Mouse (Mus musculus) midbrain, embryonic 11.5 days (tissue): ENCODE results near the gene Klhl5. TPM values are rescaled to one million over a fixed set of nuclear protein-coding genes. Genes with fewer than 3 reads are reported as not detected.

ENCODE experiments used
- ATAC-seq: fragments of 200-750 bp; cut with Nextera tagmentation; 2 replicates; pipeline ENCODE4 v1.8.0; 2017; ENCODE audit warnings: moderate TSS enrichment, moderate library complexity; ENCODE audit not compliant: low FRiP score
- DNase-seq: peaks from one replicate; pipeline ENCODE4 v3.0.0; 2015; ENCODE audit warnings: low spot score; ENCODE audit errors: missing footprints
- H3K27ac ChIP-seq: fragments of 300-500 bp; sonication (generic); 2 replicates; pipeline ENCODE4 v1.5.1; 2014; ENCODE audit warnings: low read depth, low read length
- H3K27me3 ChIP-seq: fragments of 300-500 bp; sonication (generic); 2 replicates; pipeline ENCODE4 v1.6.1; 2014; ENCODE audit warnings: mild to moderate bottlenecking, low read length, moderate library complexity, mixed read lengths; ENCODE audit not compliant: control insufficient read depth, insufficient read depth
- H3K36me3 ChIP-seq: fragments of 300-500 bp; sonication (generic); 2 replicates; pipeline ENCODE4 v1.6.1; 2014; ENCODE audit warnings: mild to moderate bottlenecking, low read length, moderate library complexity, mixed read lengths; ENCODE audit not compliant: control insufficient read depth, insufficient read depth
- H3K4me1 ChIP-seq: fragments of 300-500 bp; sonication (generic); 2 replicates; pipeline ENCODE4 v1.6.1; 2014; ENCODE audit warnings: low read length; ENCODE audit not compliant: control insufficient read depth, insufficient read depth
- H3K4me2 ChIP-seq: fragments of 300-500 bp; sonication (generic); 2 replicates; pipeline ENCODE4 v1.6.1; 2014; ENCODE audit warnings: mild to moderate bottlenecking, moderate library complexity
- H3K4me3 ChIP-seq: fragments of 300-500 bp; sonication (generic); 2 replicates; pipeline ENCODE4 v1.5.1; 2014; ENCODE audit warnings: low read depth, low read length
- H3K9ac ChIP-seq: fragments of 300-500 bp; sonication (generic); 2 replicates; pipeline ENCODE4 v1.6.1; 2014; ENCODE audit warnings: low read length
- H3K9me3 ChIP-seq: fragments of 300-500 bp; sonication (generic); 2 replicates; pipeline ENCODE4 v1.6.1; 2016; ENCODE audit warnings: low read length; ENCODE audit not compliant: control insufficient read depth
- WGBS: fragments of 180-500 bp; shearing (Covaris S2); extraction: QIAGEN DNeasy Blood & Tissue Kit; methylation state at CpG from one replicate; pipeline ENCODE4 v1.1.7; 2014; 5-methylcytosine and 5-hydroxymethylcytosine counted together
- polyA plus RNA-seq: library from polyadenylated mRNA; unstranded; fragments of >200 nt; fragmentation: Nextera tagmentation; extraction: Ambion mirVana; gene quantifications from 2 replicates; pipeline ENCODE4 v1.2.1, GENCODE M21; 2014

The Klhl5 gene
- polyA plus RNA-seq, 1 experiment from 2014 or later = 20.6 TPM

DNA sequence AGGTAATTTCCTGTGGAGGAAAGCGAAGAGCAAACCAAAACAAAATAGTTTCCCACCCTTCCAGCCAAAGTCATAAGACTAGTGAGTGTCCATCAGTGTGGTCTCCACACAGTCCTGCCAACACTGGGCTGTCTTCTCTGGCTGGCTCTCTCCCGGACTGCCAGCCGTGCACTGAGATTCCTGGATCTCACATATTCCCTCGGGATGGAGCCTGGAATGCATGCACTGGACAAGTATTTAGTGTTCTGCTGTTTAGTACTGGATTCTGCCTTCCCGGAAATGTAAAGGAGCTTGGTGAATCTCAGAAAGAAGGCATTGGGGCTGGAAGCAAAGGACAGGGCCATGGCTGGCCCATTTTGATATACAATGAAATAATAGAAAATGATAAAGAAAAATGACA lies 55.7 kb downstream of the Klhl5 start:
- H3K4me1 ChIP-seq = no peaks in the 10 kb centered on the region
- no peak overlapping the region for H3K4me3 ChIP-seq
- H3K27ac ChIP-seq = no peak overlapping the region
- no peak overlapping the region for H3K4me2 ChIP-seq
- no peak overlapping the region for H3K9ac ChIP-seq
- ATAC-seq = no peak
- H3K36me3 ChIP-seq = 0 out of 2 replicates have a peak, but pooled peaks cover 5% of the 10 kb centered on the region
- no peaks in the 10 kb centered on the region for H3K27me3 ChIP-seq
- H3K9me3 ChIP-seq = no peaks in the 10 kb centered on the region
- WGBS = 76% methylated on average over 5 of the region's 5 CpGs
- DNase-seq = no peak

GRCm38 (mm10) chr5:65163489-65164092 lies 56.3 kb downstream of the Klhl5 start:
- ATAC-seq (no peak), DNase-seq (no peak)
- H3K4me3 ChIP-seq = no peak overlapping the region
- H3K4me1 ChIP-seq = no peaks in the 10 kb centered on the region
- no peaks in the 10 kb centered on the region for H3K9me3 ChIP-seq
- H3K36me3 ChIP-seq = 0 out of 2 replicates have a peak, but pooled peaks cover 5% of the 10 kb centered on the region
- no peak overlapping the region for H3K4me2 ChIP-seq
- H3K27ac ChIP-seq = no peak overlapping the region
- no peak overlapping the region for H3K9ac ChIP-seq
- H3K27me3 ChIP-seq = no peaks in the 10 kb centered on the region
- 90% methylated on average over 17 of the region's 17 CpGs for WGBS

DNA sequence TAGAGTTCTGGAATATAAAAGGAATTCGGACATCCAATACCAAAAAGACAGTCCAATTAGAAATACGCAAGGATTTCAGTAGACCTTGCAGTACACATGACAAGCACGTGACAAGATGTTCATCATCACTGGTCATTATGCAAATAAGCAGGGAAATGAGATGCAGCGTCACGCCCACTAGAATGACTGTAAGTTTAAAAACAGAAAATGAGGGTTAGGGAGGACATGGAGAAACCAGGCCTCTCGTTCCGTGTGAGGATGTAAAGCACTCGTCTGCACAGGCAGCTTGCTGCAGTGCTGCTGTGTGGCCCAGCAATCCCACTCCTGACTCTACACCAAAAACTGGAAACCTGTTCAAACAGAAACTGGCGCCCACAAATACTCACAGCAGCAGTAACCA lies 62.9 kb downstream of the Klhl5 start:
- no peak for DNase-seq
- no peak overlapping the region for H3K4me3 ChIP-seq
- H3K27me3 ChIP-seq = no peaks in the 10 kb centered on the region
- no peaks in the 10 kb centered on the region for H3K4me1 ChIP-seq
- H3K9me3 ChIP-seq = no peaks in the 10 kb centered on the region
- no peak overlapping the region for H3K9ac ChIP-seq
- no peak overlapping the region for H3K4me2 ChIP-seq
- 89% methylated on average over 9 of the region's 9 CpGs for WGBS
- H3K27ac ChIP-seq = no peak overlapping the region
- H3K36me3 ChIP-seq = 0 out of 2 replicates have a peak, but pooled peaks cover 3% of the 10 kb centered on the region
- ATAC-seq = no peak

GRCm38 (mm10) chr5:65175035-65175917 lies 67.9 kb downstream of the Klhl5 start:
- DNase-seq (peak; percentile 61), ATAC-seq (no peak; the same call in 1 of the 2 replicates)
- no peaks in the 10 kb centered on the region for H3K9me3 ChIP-seq
- H3K4me2 ChIP-seq = peak overlapping the region; percentile 7; the same call in 1 of the 2 replicates
- H3K36me3 ChIP-seq = no peaks in the 10 kb centered on the region
- WGBS = 69% methylated on average over 26 of the region's 26 CpGs
- no peak overlapping the region for H3K4me3 ChIP-seq
- peaks cover 4% of the 10 kb centered on the region; the same call in 1 of the 2 replicates for H3K4me1 ChIP-seq
- H3K9ac ChIP-seq = peak overlapping the region; percentile 14
- 0 out of 2 replicates have a peak overlapping the region, but pooled peaks have one; percentile 11 for H3K27ac ChIP-seq
- H3K27me3 ChIP-seq = no peaks in the 10 kb centered on the region

GRCm38 (mm10) chr5:65175918-65176484 lies 68.7 kb downstream of the Klhl5 start:
- Histone ChIP-seq H3K9me3 (no peaks in the 10 kb centered on the region), H3K4me2 (peak overlapping the region; percentile 7; the same call in 1 of the 2 replicates), H3K27me3 (no peaks in the 10 kb centered on the region), H3K4me1 (peaks cover 4% of the 10 kb centered on the region; the same call in 1 of the 2 replicates), H3K4me3 (no peak overlapping the region), H3K27ac (0 out of 2 replicates have a peak overlapping the region, but pooled peaks have one; percentile 11), H3K9ac (peak overlapping the region; percentile 14), H3K36me3 (no peaks in the 10 kb centered on the region)
- peak; percentile 75 for ATAC-seq
- DNase-seq = peak; percentile 83
- 76% methylated on average over 13 of the region's 13 CpGs for whole genome bisulfite sequencing

- no peak overlapping the region for H3K27ac ChIP-seq
- no peaks in the 10 kb centered on the region for H3K27me3 ChIP-seq
- no peak for ATAC-seq
- peaks cover 4% of the 10 kb centered on the region; the same call in 1 of the 2 replicates for H3K4me1 ChIP-seq
- no peaks in the 10 kb centered on the region for H3K9me3 ChIP-seq
- H3K4me2 ChIP-seq = no peak overlapping the region
- no peaks in the 10 kb centered on the region for H3K36me3 ChIP-seq
- H3K4me3 ChIP-seq = no peak overlapping the region
- DNase-seq = peak; percentile 81
- H3K9ac ChIP-seq = no peak overlapping the region
- WGBS = 83% methylated on average over 11 of the region's 11 CpGs
Observed at GRCm38 (mm10) chr5:65177026-65177514, 69.7 kb downstream of the Klhl5 start.

DNA sequence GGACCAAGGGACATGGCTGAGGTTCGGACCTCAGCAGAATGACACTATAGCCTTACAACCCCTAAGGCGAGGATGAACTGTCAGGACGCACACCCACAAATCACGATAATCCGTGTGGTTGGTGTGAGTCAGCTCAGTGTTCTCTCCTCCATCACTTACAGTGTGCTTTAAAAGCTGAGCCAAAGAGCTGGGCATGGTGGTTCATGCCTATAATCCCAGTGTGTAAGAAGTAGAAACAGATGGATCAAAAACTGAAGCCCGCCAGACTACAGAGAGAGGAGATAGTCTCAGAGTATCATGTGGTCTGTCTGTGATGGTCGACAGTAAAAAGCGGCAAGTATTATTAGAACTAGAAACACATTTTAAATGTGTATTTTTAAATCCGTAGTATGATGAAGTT lies 71.1 kb downstream of the Klhl5 start:
- Histone ChIP-seq H3K9me3 (no peaks in the 10 kb centered on the region), H3K4me1 (peaks cover 4% of the 10 kb centered on the region; the same call in 1 of the 2 replicates), H3K27me3 (no peaks in the 10 kb centered on the region), H3K36me3 (no peaks in the 10 kb centered on the region), H3K4me3 (no peak overlapping the region), H3K9ac (no peak overlapping the region), H3K4me2 (no peak overlapping the region), H3K27ac (no peak overlapping the region)
- ATAC-seq = no peak
- DNase-seq = no peak
- 94% methylated on average over 9 of the region's 9 CpGs for WGBS

DNA sequence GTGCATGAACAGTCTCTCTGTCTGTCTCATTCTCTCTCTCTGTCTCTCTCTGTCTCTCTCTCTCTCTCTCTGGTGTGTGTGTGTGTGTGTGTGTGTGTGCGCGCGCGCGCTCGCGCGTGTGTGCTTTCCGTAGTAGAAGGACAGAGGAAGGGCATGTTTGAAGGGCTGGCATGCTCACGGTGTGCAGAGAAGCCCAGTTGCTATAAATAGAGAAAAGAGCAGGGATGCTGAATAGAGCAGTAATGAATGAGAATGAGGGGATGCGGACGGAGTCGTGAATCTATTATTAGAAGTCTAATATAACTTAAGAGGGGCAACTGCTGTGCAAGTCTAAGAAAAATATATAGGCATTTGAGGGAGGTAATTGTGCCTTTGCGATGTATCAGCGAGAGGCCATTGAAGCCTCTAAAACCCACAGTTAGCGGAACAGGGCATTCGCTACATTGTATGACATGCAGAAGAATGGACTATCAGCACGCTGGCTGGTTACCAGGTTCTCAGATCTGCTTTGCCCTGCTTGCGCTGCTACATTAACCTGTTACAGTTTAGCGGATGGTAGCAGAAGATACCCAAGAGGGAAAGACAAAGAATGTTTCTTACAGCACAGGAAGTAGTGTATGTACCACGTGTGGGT lies 73.9 kb downstream of the Klhl5 start:
- H3K27ac ChIP-seq = no peak overlapping the region
- H3K4me2 ChIP-seq = no peak overlapping the region
- no peaks in the 10 kb centered on the region for H3K36me3 ChIP-seq
- DNase-seq (no peak), ATAC-seq (no peak)
- WGBS = 91% methylated on average over 21 of the region's 21 CpGs
- H3K9me3 ChIP-seq = no peaks in the 10 kb centered on the region
- no peaks in the 10 kb centered on the region for H3K27me3 ChIP-seq
- no peaks in the 10 kb centered on the region for H3K4me1 ChIP-seq
- no peak overlapping the region for H3K9ac ChIP-seq
- H3K4me3 ChIP-seq = no peak overlapping the region
